Mouse (Mus musculus) cerebellum, adult (tissue): ENCODE measurements around the gene Map3k21.

Experiments used
- ATAC-seq: cut with Nextera tagmentation; 2 replicates; pipeline ENCODE4 v1.9.2; 2017; ENCODE audit warnings: mild to moderate bottlenecking, moderate library complexity, mixed read lengths; ENCODE audit not compliant: insufficient number of reproducible peaks, low FRiP score, low TSS enrichment

Gene Map3k21

GRCm38 (mm10) chr8:125910365-125911228, at the start of gene Map3k21:
Gene Map3k21 (plus strand): TSS chr8:125910450.
- ATAC-seq = peak; percentile 60; the same call in 1 of the 2 replicates

GRCm38 (mm10) chr8:125866125-125866524, 44.1 kb upstream of the Map3k21 start:
- no peak for ATAC-seq

GRCm38 (mm10) chr8:125868552-125868951, 41.7 kb upstream of the Map3k21 start:
- no peak for ATAC-seq

- no peak for ATAC-seq
Observed at GRCm38 (mm10) chr8:125869739-125870138, 40.5 kb upstream of the Map3k21 start.

GRCm38 (mm10) chr8:125870179-125870702, 40.0 kb upstream of the Map3k21 start:
- no peak for ATAC-seq

- peak; percentile 77 for ATAC-seq
Observed at GRCm38 (mm10) chr8:125870821-125871321, 39.4 kb upstream of the Map3k21 start.

GRCm38 (mm10) chr8:125872501-125873249, 37.6 kb upstream of the Map3k21 start:
- ATAC-seq = no peak

GRCm38 (mm10) chr8:125873250-125873534, 37.1 kb upstream of the Map3k21 start:
- ATAC-seq = no peak

GRCm38 (mm10) chr8:125880447-125880846, 29.8 kb upstream of the Map3k21 start:
- ATAC-seq = no peak

GRCm38 (mm10) chr8:125887549-125887948, 22.7 kb upstream of the Map3k21 start:
- no peak for ATAC-seq

- ATAC-seq = no peak
Observed at GRCm38 (mm10) chr8:125889920-125890319, 20.3 kb upstream of the Map3k21 start.

GRCm38 (mm10) chr8:125897388-125897787, 12.9 kb upstream of the Map3k21 start:
- ATAC-seq = no peak

GRCm38 (mm10) chr8:125897868-125898788, 12.1 kb upstream of the Map3k21 start, which contains the start of gene Pcnx2:
Gene Pcnx2 (minus strand): TSS chr8:125898317.
- peak; percentile 95 for ATAC-seq

GRCm38 (mm10) chr8:125898899-125899298, 11.4 kb upstream of the Map3k21 start:
- no peak; the same call in 1 of the 2 replicates for ATAC-seq

- ATAC-seq = no peak
Observed at GRCm38 (mm10) chr8:125901167-125901566, 9.1 kb upstream of the Map3k21 start.

GRCm38 (mm10) chr8:125902521-125902920, 7.7 kb upstream of the Map3k21 start:
- ATAC-seq = no peak

GRCm38 (mm10) chr8:125905341-125905740, 4.9 kb upstream of the Map3k21 start:
- ATAC-seq = no peak

- no peak for ATAC-seq
Observed at GRCm38 (mm10) chr8:125907311-125907710, 2.9 kb upstream of the Map3k21 start.

GRCm38 (mm10) chr8:125909661-125910364, 437 bp upstream of the Map3k21 start:
- ATAC-seq = 0 out of 2 replicates have a peak, but pooled peaks have one; percentile 5
